Mouse (Mus musculus) cerebellum, postnatal 4 days (tissue): Measurements from ENCODE around the gene Gm10322.

Experiments
- DNase-seq, 2 experiments: peaks; one replicate each; pipeline ENCODE4 v3.0.0; 2022; ENCODE audit warnings: low spot score in 2 of 2, mixed read lengths in 1 of 2

Gm10322 gene

DNA sequence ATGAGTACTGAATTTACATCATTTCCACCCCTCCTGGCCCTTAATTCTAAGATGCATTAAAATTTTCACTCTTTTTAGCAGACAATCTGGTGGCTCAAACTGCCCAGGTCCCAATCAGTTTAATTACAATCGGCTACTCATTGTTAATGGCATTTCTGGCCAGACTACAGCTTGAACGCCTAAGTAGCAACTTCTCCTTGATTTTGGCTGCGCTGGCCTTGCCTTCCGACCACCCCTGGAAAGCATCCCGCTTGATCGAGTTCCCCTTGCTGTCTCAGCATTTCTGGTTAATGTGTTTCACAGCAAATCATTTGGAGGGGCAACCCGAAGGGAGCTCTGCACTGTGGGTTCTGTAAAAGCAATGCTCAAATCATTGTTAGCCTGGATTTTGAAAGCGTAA lies 13.8 kb upstream of the Gm10322 start:
- DNase-seq, result no peak

DNA sequence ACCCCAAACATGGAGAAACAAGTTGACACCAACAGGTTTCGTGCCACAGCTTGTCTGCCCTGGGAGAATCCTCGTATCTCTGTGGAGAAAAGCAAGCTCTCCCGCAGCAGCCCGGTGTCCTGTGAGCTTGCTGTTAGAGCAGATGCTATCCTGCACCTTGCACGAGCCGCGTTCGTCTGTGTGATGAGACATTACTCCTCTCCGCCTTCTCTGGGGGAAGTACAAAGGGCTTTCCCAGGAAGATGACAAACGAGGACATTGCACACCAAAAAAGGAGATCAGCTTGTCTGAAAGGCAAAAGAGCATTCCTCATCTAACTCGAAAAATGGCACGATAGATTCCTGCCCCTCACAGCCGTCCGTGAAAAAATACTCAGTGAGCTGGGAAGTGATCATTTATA lies 13.0 kb upstream of the Gm10322 start:
- no peak for DNase-seq

DNA sequence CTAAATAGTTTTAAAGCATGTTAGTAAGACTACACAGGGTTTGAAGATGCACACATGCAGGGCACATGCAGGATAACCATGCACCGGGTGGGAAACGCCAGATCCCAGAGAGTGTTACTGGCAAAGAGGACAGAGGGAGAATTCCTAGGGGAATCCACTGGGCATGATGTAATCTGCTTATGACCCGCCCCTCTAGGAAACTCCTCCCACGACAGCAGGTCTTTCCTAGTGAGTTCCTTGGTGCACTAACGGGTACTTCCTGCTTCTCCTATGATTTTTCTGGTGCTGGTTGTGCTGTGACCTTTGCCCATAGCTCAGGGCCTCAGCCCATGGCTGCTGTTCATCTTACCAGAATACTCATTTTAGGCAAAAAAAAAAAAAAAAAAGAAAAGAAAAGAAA lies 12.0 kb upstream of the Gm10322 start:
- DNase-seq, result no peak

DNA sequence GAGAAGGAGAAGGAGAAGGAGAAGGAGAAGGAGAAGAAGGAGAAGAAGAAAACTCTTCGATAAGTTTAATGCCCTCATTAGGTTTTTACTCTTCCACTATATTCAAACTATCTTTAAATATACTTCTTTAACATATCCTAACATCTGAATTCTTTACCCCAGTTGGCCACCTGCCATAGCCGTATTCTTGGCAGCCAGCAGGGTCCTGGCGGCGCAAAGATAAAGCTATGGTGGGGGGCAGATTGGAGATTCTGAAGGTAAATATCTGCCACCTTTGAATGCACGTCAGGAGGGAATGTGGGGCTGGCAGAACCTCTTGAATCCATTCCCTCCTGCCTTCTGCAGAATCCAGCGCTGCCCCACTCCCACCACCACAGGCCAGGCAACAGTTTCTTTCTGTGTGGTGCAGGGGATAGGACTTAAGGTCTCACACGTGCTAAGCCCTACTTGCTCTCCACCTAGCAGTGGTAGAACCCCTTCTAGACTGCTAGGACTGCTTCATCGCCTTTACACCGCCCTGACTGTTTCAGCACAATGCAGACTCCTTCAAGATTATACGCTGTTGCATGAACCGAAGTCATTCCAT lies 10.9 kb upstream of the Gm10322 start:
- DNase-seq, result no peak

DNA sequence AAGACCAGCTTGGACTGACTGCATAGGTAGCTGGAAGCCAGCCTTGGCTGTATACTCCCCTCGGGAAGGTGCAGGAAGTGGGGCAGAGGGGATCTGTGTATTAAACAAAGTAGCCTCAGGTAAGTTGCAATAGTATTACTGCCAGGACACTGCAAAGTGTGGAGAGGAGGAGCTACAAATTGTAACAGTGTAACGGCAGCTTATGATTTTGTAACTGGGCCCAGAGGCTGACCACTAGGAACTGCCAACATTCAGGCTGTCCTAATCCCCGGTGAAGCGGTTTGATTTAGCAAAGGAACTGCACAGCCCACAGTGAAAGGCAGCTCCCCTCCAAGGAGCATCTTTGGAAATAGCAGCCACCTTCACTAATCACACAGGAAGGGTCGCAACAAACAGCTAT lies 2.6 kb upstream of the Gm10322 start:
- no peak for DNase-seq

DNA sequence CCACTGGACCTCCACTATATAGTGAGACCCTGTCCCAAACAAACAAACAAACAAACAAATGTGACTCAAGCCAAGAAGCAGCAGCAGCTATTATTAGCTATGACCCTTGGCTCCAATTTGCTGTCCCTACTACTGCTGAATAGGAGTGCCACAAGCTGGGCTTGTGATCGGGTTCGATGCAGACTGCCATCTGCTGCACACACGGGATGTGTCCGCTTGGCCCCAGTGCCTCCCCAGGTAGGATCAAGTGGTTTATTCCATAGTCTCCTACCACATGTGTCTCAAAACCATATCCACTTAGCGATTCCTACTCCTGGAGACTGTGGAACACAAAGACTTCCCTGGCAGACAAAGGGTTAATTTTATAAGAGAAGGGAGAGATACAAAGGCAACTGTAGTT lies 1.7 kb upstream of the Gm10322 start:
- no peak for DNase-seq

DNA sequence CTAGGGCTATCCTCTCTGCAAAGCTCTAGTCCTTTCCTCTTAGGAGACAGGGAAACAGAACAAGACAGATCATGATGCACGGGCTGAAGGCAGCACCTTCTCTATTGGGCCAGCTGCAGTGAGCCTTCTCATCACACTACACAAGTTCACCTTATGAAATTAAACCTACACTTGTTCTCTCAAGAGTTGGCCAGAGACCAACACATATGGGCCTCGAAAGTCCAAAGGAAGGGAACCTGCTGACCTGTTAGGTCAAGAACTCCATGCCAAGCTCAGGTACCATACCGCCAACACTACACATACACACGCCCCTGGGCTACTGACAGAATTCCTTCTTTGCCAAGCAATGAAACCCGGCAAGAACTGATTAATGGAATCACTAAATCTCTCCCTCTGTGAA lies 452 bp upstream of the Gm10322 start:
- DNase-seq, result peak in 1 of 2 experiments; percentile 10

DNA sequence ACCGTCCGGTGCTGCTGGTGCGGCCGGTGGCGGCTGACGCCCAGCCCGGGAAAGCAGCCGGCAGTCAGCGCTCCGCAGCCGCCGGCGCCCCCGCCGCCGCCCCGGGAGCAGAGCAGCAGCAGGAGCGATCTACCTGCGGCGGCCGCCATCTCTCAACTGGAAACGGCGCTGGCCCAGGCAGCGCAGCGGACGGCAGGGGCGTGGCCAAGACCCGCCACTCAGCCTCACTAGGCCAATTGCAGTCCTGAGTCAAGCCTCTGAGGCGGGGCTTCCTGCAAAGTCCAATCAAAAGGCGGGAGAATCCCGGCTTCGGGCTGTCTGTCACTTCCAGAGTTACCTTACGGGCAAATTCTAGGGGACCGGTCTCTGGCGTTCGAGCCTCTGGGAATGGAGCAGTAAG lies 659 bp downstream of the Gm10322 start, which contains the start of gene Mcu:
Gene Mcu (minus strand): TSS at position 171 of the 400 bp plus-strand sequence.
- DNase-seq, result peak; percentile 92 to 98

DNA sequence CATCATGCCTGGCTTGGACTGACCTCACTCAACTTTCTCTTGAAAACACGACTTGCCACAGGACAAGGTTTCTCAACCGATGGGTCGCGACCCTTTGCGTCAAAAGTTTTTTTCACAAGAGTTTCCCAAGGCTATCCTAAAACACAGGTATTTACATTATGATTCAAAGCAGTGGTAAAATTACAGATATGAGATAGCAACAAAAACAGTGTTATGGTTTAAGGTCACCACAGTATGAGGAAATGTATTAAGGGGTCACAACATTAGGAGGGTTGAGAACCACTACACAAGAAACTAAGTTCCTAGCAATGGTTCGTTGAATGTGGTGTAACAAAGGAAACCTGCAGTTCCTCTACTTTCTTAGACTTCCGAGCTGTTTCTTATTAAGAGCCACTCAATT lies 1.9 kb downstream of the Gm10322 start:
- DNase-seq, result no peak

DNA sequence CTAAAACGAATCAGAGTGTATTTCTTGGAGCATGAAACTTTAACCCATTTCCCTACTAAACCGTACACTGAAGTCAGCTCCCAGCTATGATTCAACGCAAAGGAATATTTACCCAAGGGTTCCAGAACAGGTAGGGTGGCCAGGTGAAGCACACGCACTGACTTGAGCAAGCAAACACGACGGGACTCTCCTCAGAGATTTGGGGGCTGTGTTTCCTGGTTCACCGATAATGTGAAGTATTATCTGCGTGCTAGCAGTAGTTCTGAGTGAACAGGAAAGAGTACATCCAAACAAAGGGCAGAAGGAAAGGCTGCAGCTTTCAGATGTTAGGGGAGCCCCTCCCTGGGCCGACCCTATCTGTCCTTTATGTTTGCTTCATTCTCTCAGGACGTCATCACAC lies 5.5 kb downstream of the Gm10322 start:
- no peak for DNase-seq

DNA sequence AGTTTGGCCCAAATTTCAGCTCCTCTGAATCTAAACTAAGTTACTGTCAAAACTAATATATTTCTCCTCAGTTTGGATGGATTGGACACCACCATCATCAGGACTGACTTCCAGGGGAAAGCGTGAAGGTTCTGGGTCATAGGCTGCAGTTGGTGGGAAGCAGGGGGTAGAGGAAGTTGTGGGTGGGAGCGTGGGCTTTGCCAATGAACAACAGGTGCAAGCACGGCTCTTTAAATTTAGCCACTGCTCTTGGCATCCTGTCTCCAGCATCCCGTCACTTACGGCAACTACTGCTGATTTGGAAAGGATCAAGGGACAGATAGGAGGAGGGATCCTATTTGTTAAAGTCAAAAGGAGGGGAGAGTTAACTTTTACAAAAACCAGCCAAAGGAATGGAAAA lies 7.6 kb downstream of the Gm10322 start:
- DNase-seq, result no peak

DNA sequence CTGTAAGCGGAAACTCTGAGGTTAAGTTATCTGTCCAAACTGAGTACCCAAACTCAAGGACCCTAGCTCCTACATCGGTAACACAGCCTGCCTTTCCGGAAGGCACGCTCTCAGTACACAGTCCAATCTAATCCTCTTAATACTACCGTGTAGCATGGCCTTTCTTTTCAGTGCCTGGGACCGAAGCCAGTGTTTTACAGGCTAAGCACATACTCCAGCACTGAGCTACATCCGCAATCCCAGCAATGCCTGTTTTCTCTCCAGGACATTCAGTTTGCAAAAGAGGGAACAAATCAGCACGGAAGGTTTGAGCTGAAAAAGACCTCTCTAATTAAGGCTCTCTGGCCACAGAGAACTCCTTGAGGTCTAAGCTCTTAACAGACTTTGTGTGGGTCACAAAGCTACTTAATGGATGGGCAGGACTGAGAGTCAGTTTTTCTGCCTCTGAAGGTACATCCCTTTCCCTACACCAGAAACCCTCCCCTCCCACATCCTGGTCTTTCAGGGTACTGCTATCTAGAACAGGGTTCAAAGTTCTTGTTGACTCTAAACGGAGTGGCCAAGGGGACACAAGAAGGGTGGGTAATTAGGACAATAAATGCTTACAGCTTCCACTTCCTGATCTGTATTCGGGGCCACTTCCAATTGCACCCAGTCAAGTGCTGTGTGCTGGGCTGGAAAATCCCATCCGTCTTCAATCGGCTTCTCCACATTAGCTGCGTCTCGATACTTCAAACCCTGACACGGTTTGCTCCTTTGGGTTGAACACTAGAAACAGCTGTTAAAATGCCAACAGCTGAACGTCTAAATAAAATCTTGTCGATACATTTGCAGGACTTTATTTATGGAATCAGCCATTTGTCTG lies 13.0 kb downstream of the Gm10322 start:
- DNase-seq, result no peak

DNA sequence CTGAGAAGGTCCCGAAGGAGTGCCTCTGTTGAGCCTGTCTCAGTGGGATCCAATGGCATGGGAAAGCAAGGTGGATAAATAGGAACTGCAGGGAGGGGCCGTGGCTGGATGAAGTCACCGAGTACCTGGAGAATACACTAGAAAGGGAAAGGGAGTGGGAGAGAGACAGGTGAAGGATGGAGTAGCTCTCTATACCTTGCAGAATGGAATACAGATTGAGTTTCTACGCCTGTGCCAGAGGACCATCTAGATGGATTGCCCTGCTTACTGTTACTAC lies 13.6 kb downstream of the Gm10322 start:
- DNase-seq, result no peak

DNA sequence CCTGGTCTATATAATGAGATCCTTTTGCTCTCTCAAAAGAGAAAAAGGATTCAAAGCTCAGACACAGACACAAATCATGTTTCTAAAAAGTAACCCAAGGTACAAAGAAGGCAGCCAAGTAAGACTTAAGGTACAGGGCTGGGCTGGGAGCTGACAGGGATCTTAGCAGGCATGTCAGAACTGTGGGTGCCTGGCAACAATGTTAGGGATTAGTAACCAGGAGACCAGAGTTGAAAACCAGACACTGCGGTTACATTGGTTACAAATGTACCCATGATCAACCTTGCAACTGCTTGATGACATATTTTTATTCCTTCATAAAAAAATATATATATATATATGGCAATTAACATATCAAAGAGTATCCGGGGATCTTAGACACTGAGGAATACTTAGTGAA lies 20.2 kb downstream of the Gm10322 start:
- no peak for DNase-seq

DNA sequence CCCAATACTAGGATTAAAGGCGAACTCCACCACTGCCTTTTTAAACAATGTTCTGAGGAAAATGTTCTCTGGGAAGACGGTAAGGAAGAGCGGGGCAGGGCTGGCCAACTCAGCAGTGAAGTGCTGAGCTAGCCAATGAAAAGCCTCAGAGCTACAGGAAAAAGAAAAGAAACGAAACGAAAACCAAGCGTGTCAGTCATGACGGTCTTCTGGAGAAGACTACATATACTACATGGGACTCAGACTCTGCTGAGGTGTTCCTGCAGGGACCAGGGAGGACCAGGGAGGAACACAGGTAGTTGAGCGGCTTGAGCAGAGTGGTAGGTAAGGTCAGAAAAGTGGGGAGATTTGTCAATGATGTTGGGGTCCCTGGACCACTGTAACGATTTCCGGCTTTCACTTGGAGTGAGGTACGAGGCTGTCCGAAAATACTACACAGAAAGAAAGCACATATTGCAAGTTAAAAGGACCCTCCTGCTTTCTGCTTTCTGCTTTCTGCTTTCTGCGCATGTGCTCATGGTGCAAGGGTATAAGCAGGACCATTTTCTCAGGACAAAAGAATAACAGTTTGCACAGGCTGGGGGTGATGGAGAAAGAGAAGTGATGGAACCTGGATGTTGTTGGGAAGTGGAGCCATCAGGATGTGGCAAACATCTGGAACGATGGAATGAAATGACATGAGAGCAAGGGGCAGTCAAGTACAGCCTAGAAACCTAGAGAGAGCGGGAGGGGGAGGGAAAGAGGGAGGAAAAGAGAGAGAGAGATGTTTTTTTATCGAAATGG lies 21.1 kb downstream of the Gm10322 start:
- no peak for DNase-seq

DNA sequence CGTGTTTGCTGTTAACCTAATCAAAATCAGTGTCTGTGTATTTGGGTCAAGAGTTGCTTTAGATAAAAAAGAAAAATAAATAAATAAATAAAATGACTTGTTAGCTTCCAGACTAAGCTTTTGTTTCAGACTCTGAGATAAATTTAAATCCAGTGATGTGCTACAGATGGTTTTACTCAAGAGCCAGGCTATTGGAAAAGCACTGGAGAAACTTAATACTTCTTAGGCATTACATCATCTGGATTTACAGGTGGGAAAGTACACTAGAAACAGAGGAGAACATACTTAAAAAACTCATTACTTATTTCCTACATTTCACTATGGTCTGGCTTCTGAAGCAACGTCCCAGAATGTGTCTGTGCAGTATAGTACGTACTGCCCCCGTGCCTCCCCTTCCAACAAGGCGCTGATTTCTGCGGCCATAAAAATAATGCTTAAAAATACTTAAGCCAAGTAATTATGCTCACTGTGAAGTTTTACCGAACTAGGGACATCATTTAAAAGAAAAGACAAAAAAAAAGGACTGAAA lies 21.8 kb downstream of the Gm10322 start:
- DNase-seq, result no peak

DNA sequence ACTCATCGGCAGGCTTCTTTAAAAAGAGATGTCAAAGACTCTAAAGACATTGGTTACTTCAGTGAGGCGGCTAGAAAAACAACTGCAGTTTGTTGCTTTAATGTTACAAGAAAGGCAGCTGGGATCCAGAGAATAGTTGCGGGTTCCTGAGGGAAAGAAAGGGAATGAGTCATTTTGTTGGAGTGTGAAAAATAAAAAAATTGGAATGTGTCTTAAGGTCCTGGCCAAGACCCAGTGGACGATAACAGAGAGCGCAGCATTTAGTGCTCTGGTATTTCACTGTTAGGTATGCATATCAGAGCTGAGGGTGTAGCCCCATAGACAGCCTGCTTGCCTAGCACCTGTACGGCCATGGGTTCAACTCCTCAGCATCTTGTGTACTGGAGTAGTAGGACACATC lies 22.7 kb downstream of the Gm10322 start:
- DNase-seq, result no peak

DNA sequence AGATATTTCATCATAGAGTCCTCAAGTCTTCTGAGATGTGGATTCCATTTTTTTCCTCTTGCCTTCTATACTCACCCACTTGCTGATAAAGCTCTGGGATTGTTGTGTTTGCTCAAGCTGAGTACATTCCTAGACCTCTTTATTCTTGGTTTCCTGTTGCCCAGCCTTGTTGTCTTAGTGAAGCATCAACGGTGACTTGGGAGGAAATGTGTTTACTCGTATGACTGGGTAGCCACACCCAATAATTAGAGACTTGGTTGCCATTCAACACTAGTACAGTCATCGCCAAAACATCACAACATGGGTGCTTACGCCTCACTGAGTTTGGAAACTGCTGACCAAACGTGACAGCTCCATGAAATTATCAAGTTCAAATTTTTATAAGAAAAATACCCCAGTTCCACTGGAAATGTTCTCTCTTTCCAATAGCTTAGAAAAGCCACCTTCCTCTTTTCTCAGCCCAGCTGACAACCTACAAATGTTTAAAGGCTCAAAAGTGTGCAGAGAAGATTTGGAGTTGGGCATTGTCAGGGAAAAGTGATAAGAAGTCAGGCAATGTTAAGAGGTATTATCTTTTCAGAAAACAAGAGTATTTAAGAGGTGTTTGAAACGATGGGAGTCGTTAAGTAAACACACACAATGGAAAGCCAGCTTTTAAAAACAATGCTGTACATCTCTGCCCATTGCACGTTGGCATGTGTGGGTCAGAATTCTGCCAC lies 27.0 kb downstream of the Gm10322 start:
- no peak for DNase-seq

DNA sequence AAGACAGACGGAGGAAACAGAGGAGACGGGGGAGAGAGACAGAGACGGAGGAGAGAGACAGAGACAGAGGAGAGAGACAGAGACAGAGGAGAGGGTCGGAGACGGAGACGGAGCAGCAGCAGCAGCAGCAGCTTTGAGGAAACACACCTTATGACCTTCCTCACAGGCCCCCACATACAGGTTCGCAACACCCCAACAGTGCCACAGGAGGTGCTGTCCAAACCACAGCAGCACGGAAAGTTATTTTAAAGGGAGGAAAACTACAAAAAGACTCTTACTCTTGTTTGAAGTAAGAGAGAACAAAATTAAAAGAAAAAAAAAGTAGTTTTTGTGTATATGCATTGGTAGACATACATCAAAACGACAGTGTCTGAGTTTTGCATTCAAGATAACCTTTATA lies 27.8 kb downstream of the Gm10322 start:
- DNase-seq, result no peak

DNA sequence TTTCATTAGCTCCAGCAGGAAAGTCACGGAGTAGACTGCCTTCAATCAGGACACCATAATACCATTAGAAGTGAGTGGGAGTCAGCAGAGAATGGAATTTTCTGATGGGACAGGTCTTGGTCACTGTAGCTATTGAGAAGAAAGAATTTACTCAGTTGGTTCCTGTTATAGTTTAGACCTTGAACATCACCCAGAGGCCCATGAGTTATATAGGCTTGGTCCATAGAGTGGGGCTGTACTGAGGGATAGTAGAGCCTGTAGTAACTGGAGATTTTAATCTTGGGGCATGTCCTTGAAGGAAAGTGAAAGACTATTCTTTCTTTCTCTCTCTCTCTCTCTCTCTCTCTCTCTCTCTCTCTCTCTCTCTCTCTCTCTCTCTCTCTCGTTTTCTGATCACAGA lies 28.8 kb downstream of the Gm10322 start:
- DNase-seq, result no peak

DNA sequence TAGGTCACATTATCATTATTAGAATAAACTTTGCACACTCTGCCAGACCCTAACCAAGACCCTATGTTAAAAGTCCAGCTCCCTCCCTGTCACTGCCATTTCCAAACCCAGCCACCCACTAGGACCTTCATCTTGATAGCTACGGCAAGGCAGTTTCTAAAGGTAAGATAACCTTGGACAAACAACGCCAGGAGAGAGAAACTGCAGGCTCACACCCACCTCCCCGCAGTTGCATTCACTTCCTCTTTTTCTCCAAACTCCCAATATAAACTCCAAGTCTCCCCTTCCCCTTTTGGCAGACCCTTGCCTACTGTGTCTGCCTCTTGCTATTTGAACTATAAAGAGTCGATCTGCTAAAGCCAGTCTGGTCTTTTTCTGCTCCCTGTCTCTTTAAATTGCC lies 29.3 kb downstream of the Gm10322 start:
- no peak for DNase-seq

DNA sequence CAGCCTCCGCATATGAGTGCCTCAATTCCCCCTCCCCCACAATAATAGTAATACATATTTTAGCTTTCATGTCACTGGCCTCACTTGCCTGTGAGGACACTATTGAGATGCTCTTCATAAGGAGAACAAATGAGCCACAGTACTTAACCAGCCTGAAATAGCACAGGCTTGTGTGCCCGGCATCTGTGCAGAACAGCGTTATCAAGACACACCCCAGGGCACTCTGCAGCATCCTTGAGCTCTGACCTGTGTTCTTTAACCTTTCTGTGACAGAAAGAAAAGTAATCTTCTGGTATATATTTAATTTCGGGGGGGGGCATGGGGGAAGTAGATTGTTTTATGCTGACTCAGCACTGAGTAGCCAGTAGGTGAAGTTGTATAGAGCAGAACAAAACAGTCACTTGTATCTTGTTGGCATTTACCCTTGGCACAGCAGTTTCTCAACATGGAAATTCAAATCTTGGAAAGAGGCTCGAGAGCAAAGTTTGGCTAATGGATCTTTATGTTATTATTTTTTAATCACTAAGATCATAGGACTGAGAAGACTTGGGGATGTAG lies 31.0 kb downstream of the Gm10322 start:
- DNase-seq, result no peak
